Mouse (Mus musculus) hematopoietic multipotent progenitor cell, adult 10-12 weeks (in vitro differentiated cells): ENCODE measurements around the gene Cadm2. TPM values are rescaled to one million over a fixed set of nuclear protein-coding genes. Genes with fewer than 3 reads are reported as not detected.

Source experiments
- polyA plus RNA-seq: library from polyadenylated mRNA; stranded (reverse); fragments of >175 nt; gene quantifications from 2 replicates; pipeline ENCODE4 v1.2.3, GENCODE M21; 2012; ENCODE audit warnings: low replicate concordance

The Cadm2 gene
- polyA plus RNA-seq: not detected in 2 replicates

GRCm38 (mm10) chr16:67620826-67621505 lies at the start of gene Cadm2:
Cadm2 (minus strand) TSS chr16:67620908.

